Mouse (Mus musculus): Measurements from ENCODE around the gene Csf3. TPM values are rescaled to one million over a fixed set of nuclear protein-coding genes. Genes with fewer than 3 reads are reported as not detected.
A peak's percentile ranks its signal among the peaks of the same experiment; 100 is the strongest.

Csf3 gene
- polyA plus RNA-seq, 1 experiment from 2014 or later: not detected

- WGBS: 91% methylated on average over 9 of the region's 9 CpGs
- H3K9ac ChIP-seq (ENCODE audit: low read length): no peak overlapping the region
- H3K36me3 ChIP-seq (ENCODE audit: control insufficient read depth, insufficient read depth): peaks cover 30% of the 10 kb centered on the region; the same call in 1 of the 2 replicates
- H3K4me1 ChIP-seq (ENCODE audit: control insufficient read depth, insufficient read depth, low read length): peaks cover 16% of the 10 kb centered on the region
- no peaks in the 10 kb centered on the region for H3K9me3 ChIP-seq (replicated peaks; ENCODE audit: control insufficient read depth, low read length)
- no peaks in the 10 kb centered on the region for H3K27me3 ChIP-seq (ENCODE audit: control insufficient read depth, insufficient read depth, low read length)
- H3K4me2 ChIP-seq (ENCODE audit: low read depth, low read length): no peak overlapping the region
- ATAC-seq (replicated peaks; ENCODE audit: extremely low read depth, insufficient read depth, low FRiP score): no peak
- no peak overlapping the region for H3K27ac ChIP-seq (ENCODE audit: low read length)
- H3K4me3 ChIP-seq (ENCODE audit: low read length): no peak overlapping the region
Observed at GRCm38 (mm10) chr11:98715946-98716345, 14.9 kb downstream of the Csf3 start.

- peaks cover 23% of the 10 kb centered on the region; the same call in 1 of the 2 replicates for H3K36me3 ChIP-seq (ENCODE audit: control insufficient read depth, insufficient read depth)
- H3K9me3 ChIP-seq (replicated peaks; ENCODE audit: control insufficient read depth, low read length): no peaks in the 10 kb centered on the region
- H3K27me3 ChIP-seq (ENCODE audit: control insufficient read depth, insufficient read depth, low read length): no peaks in the 10 kb centered on the region
- H3K4me3 ChIP-seq (ENCODE audit: low read length): no peak overlapping the region
- peaks cover 24% of the 10 kb centered on the region for H3K4me1 ChIP-seq (ENCODE audit: control insufficient read depth, insufficient read depth, low read length)
- 18% methylated on average over 13 of the region's 13 CpGs for WGBS
- no peak for ATAC-seq (replicated peaks; ENCODE audit: extremely low read depth, insufficient read depth, low FRiP score)
- H3K9ac ChIP-seq (ENCODE audit: low read length): 0 out of 2 replicates have a peak overlapping the region, but pooled peaks have one; percentile 33
- no peak overlapping the region for H3K27ac ChIP-seq (ENCODE audit: low read length)
- H3K4me2 ChIP-seq (ENCODE audit: low read depth, low read length): no peak overlapping the region
Observed at GRCm38 (mm10) chr11:98717904-98718303, 16.8 kb downstream of the Csf3 start.

- H3K4me2 ChIP-seq (ENCODE audit: low read depth, low read length): no peak overlapping the region
- no peak overlapping the region for H3K4me3 ChIP-seq (ENCODE audit: low read length)
- no peak for ATAC-seq (replicated peaks; ENCODE audit: extremely low read depth, insufficient read depth, low FRiP score)
- WGBS: 67% methylated on average over 2 of the region's 2 CpGs
- H3K27me3 ChIP-seq (ENCODE audit: control insufficient read depth, insufficient read depth, low read length): no peaks in the 10 kb centered on the region
- H3K36me3 ChIP-seq (ENCODE audit: control insufficient read depth, insufficient read depth): peaks cover 17% of the 10 kb centered on the region
- no peaks in the 10 kb centered on the region for H3K9me3 ChIP-seq (replicated peaks; ENCODE audit: control insufficient read depth, low read length)
- H3K4me1 ChIP-seq (ENCODE audit: control insufficient read depth, insufficient read depth, low read length): peaks cover 24% of the 10 kb centered on the region
- H3K9ac ChIP-seq (ENCODE audit: low read length): no peak overlapping the region
- H3K27ac ChIP-seq (ENCODE audit: low read length): peak overlapping the region; percentile 94
Observed at GRCm38 (mm10) chr11:98720756-98721155, 19.7 kb downstream of the Csf3 start.

- WGBS: 38% methylated on average over 24 of the region's 24 CpGs
- Histone ChIP-seq H3K27me3 (ENCODE audit: control insufficient read depth, insufficient read depth, low read length) (no peaks in the 10 kb centered on the region), H3K36me3 (ENCODE audit: control insufficient read depth, insufficient read depth) (peaks cover 17% of the 10 kb centered on the region), H3K27ac (ENCODE audit: low read length) (peak overlapping the region; percentile 94), H3K4me2 (ENCODE audit: low read depth, low read length) (peak overlapping the region; percentile 44), H3K9me3 (replicated peaks; ENCODE audit: control insufficient read depth, low read length) (no peaks in the 10 kb centered on the region), H3K9ac (ENCODE audit: low read length) (peak overlapping the region; percentile 49; the same call in 1 of the 2 replicates), H3K4me1 (ENCODE audit: control insufficient read depth, insufficient read depth, low read length) (peaks cover 24% of the 10 kb centered on the region), H3K4me3 (ENCODE audit: low read length) (no peak overlapping the region)
- ATAC-seq (replicated peaks; ENCODE audit: extremely low read depth, insufficient read depth, low FRiP score): peak; percentile 89
Observed at GRCm38 (mm10) chr11:98721458-98722226, 20.6 kb downstream of the Csf3 start.

GRCm38 (mm10) chr11:98723098-98723497 is 22.0 kb downstream of the Csf3 start:
- Histone ChIP-seq H3K4me3 (ENCODE audit: low read length) (no peak overlapping the region), H3K27me3 (ENCODE audit: control insufficient read depth, insufficient read depth, low read length) (no peaks in the 10 kb centered on the region), H3K36me3 (ENCODE audit: control insufficient read depth, insufficient read depth) (peaks cover 16% of the 10 kb centered on the region), H3K9me3 (replicated peaks; ENCODE audit: control insufficient read depth, low read length) (no peaks in the 10 kb centered on the region), H3K27ac (ENCODE audit: low read length) (no peak overlapping the region), H3K9ac (ENCODE audit: low read length) (no peak overlapping the region), H3K4me2 (ENCODE audit: low read depth, low read length) (no peak overlapping the region), H3K4me1 (ENCODE audit: control insufficient read depth, insufficient read depth, low read length) (peaks cover 20% of the 10 kb centered on the region)
- 69% methylated on average over 7 of the region's 7 CpGs for WGBS
- no peak for ATAC-seq (replicated peaks; ENCODE audit: extremely low read depth, insufficient read depth, low FRiP score)

GRCm38 (mm10) chr11:98725926-98726506 is 25.0 kb downstream of the Csf3 start:
- peaks cover 18% of the 10 kb centered on the region for H3K4me1 ChIP-seq (ENCODE audit: control insufficient read depth, insufficient read depth, low read length)
- H3K27me3 ChIP-seq (ENCODE audit: control insufficient read depth, insufficient read depth, low read length): no peaks in the 10 kb centered on the region
- no peak overlapping the region for H3K9ac ChIP-seq (ENCODE audit: low read length)
- WGBS: 94% methylated on average over 15 of the region's 15 CpGs
- H3K9me3 ChIP-seq (replicated peaks; ENCODE audit: control insufficient read depth, low read length): no peaks in the 10 kb centered on the region
- H3K36me3 ChIP-seq (ENCODE audit: control insufficient read depth, insufficient read depth): peaks cover 16% of the 10 kb centered on the region
- no peak for ATAC-seq (replicated peaks; ENCODE audit: extremely low read depth, insufficient read depth, low FRiP score)
- H3K4me3 ChIP-seq (ENCODE audit: low read length): no peak overlapping the region
- H3K4me2 ChIP-seq (ENCODE audit: low read depth, low read length): no peak overlapping the region
- no peak overlapping the region for H3K27ac ChIP-seq (ENCODE audit: low read length)

- H3K36me3 ChIP-seq (ENCODE audit: control insufficient read depth, insufficient read depth): peaks cover 16% of the 10 kb centered on the region
- WGBS: under 1% methylated on average over 16 of the region's 16 CpGs
- H3K9me3 ChIP-seq (replicated peaks; ENCODE audit: control insufficient read depth, low read length): peaks cover 2% of the 10 kb centered on the region
- peaks cover 7% of the 10 kb centered on the region for H3K4me1 ChIP-seq (ENCODE audit: control insufficient read depth, insufficient read depth, low read length)
- H3K27ac ChIP-seq (ENCODE audit: low read length): peak within 1 kb of the TSS; percentile 66
- ATAC-seq (replicated peaks; ENCODE audit: extremely low read depth, insufficient read depth, low FRiP score): peak; percentile 94
- peak within 1 kb of the TSS; percentile 80 for H3K9ac ChIP-seq (ENCODE audit: low read length)
- peak within 1 kb of the TSS; percentile 89 for H3K4me3 ChIP-seq (ENCODE audit: low read length)
- H3K27me3 ChIP-seq (ENCODE audit: control insufficient read depth, insufficient read depth, low read length): no peaks in the 10 kb centered on the region
- peak within 1 kb of the TSS; percentile 75 for H3K4me2 ChIP-seq (ENCODE audit: low read depth, low read length)
Observed at GRCm38 (mm10) chr11:98729119-98729588, 28.1 kb downstream of the Csf3 start, which contains the start of gene Med24. Med24 (minus strand) TSS chr11:98729435.

GRCm38 (mm10) chr11:98730727-98731126 is 29.7 kb downstream of the Csf3 start:
- Histone ChIP-seq H3K36me3 (ENCODE audit: control insufficient read depth, insufficient read depth) (peaks cover 15% of the 10 kb centered on the region; the same call in 1 of the 2 replicates), H3K4me2 (ENCODE audit: low read depth, low read length) (no peak overlapping the region), H3K9ac (ENCODE audit: low read length) (no peak overlapping the region), H3K4me3 (ENCODE audit: low read length) (no peak overlapping the region), H3K27me3 (ENCODE audit: control insufficient read depth, insufficient read depth, low read length) (no peaks in the 10 kb centered on the region), H3K9me3 (replicated peaks; ENCODE audit: control insufficient read depth, low read length) (peaks cover 5% of the 10 kb centered on the region), H3K27ac (ENCODE audit: low read length) (no peak overlapping the region), H3K4me1 (ENCODE audit: control insufficient read depth, insufficient read depth, low read length) (peaks cover 7% of the 10 kb centered on the region)
- 43% methylated on average over 4 of the region's 4 CpGs for WGBS
- ATAC-seq (replicated peaks; ENCODE audit: extremely low read depth, insufficient read depth, low FRiP score): no peak

GRCm38 (mm10) chr11:98731134-98731533 is 30.1 kb downstream of the Csf3 start:
- Histone ChIP-seq H3K27ac (ENCODE audit: low read length) (no peak overlapping the region), H3K9me3 (replicated peaks; ENCODE audit: control insufficient read depth, low read length) (peaks cover 5% of the 10 kb centered on the region), H3K4me2 (ENCODE audit: low read depth, low read length) (no peak overlapping the region), H3K27me3 (ENCODE audit: control insufficient read depth, insufficient read depth, low read length) (no peaks in the 10 kb centered on the region), H3K36me3 (ENCODE audit: control insufficient read depth, insufficient read depth) (peaks cover 12% of the 10 kb centered on the region; the same call in 1 of the 2 replicates), H3K4me1 (ENCODE audit: control insufficient read depth, insufficient read depth, low read length) (peaks cover 7% of the 10 kb centered on the region), H3K4me3 (ENCODE audit: low read length) (no peak overlapping the region), H3K9ac (ENCODE audit: low read length) (no peak overlapping the region)
- WGBS: 51% methylated on average over 5 of the region's 5 CpGs
- no peak for ATAC-seq (replicated peaks; ENCODE audit: extremely low read depth, insufficient read depth, low FRiP score)
